Mouse (Mus musculus) megakaryocyte, embryonic 14.5 days (primary cell): ENCODE data around the gene Bcl2l10.

Source experiments
- FLI1 ChIP-seq: IDR thresholded peaks from 2 replicates; pipeline ENCODE4 v1.6.1; 2012; ENCODE audit warnings: low read length, inconsistent platforms, mixed read lengths
- GATA1 ChIP-seq: IDR thresholded peaks from 3 replicates; pipeline ENCODE4 v1.6.1; 2012; ENCODE audit warnings: mixed read lengths, low read length, inconsistent platforms, borderline replicate concordance

- TF ChIP-seq GATA1 (no peak), FLI1 (no peak)
Observed at GRCm38 (mm10) chr9:75307015-75307414, 40.5 kb upstream of the Bcl2l10 start.
